ENCODE assay signal across 8 mouse cellular contexts in the genomic region with DNA sequence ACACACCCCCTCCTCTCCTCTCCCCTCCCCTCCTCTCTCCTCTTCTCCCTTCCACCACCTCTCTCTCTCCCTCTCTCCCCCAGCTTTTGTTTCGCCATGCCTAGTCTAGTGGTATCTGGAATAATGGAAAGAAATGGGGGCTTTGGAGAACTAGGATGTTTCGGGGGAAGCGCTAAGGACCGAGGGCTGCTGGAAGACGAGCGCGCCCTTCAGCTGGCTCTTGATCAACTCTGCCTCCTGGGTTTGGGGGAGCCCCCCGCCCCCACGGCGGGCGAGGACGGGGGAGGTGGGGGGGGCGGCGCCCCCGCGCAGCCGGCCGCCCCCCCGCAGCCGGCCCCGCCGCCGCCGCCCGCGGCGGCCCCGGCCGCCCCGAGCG. TPM values are rescaled to one million over a fixed set of nuclear protein-coding genes. Genes with fewer than 3 reads are reported as not detected.
DNase-seq lines count a peak whose midpoint lies in the region; ATAC-seq and TF ChIP-seq lines count a peak whose summit lies in the region.

A gene (plus strand): TSS at position 97 of the 376 bp plus-strand sequence.

- no peaks in the 10 kb centered on the region for H3K27me3 ChIP-seq in limb, embryonic 12.5 days
- no peaks in the 10 kb centered on the region for H3K27me3 ChIP-seq in stomach, postnatal 0 days (ENCODE audit: control insufficient read depth, insufficient read depth, low read length)

- H3K4me1 ChIP-seq in limb, embryonic 12.5 days (replicated peaks): peaks cover 60% of the 10 kb centered on the region
- H3K4me1 ChIP-seq in stomach, postnatal 0 days (replicated peaks; ENCODE audit: control insufficient read depth, insufficient read depth): peaks cover 13% of the 10 kb centered on the region; the same call in 1 of the 2 replicates

- intact Hi-C loops in gastrocnemius, adult 2 months (cut with DNase I): no loop called here
- intact Hi-C loops in gastrocnemius, postnatal 36 days (cut with DNase I): no loop called here

- peak within 1 kb of the TSS; percentile 91 for H3K4me3 ChIP-seq in gastrocnemius, adult 2 months
- H3K4me3 ChIP-seq in limb, embryonic 12.5 days (replicated peaks): peak within 1 kb of the TSS; percentile 75
- H3K4me3 ChIP-seq in stomach, postnatal 0 days (ENCODE audit: low read depth, low read length): peak within 1 kb of the TSS; percentile 77

- H3K9me3 ChIP-seq in limb, embryonic 12.5 days: no peaks in the 10 kb centered on the region
- H3K9me3 ChIP-seq in stomach, postnatal 0 days (ENCODE audit: control insufficient read depth, low read length): no peaks in the 10 kb centered on the region

- TF ChIP-seq EP300 in stomach, postnatal 0 days (optimal IDR thresholded peaks at IDR 0.05): no peak

- H3K36me3 ChIP-seq in limb, embryonic 12.5 days: peaks cover 31% of the 10 kb centered on the region
- no peaks in the 10 kb centered on the region for H3K36me3 ChIP-seq in stomach, postnatal 0 days (ENCODE audit: control insufficient read depth, insufficient read depth, low read length)

- peak within 1 kb of the TSS; percentile 97 for H3K9ac ChIP-seq in limb, embryonic 12.5 days (replicated peaks)
- H3K9ac ChIP-seq in stomach, postnatal 0 days (ENCODE audit: low read length): peak within 1 kb of the TSS; percentile 77

- no peak for DNase-seq in gastrocnemius, adult 2 months
- no peak for DNase-seq in gastrocnemius, postnatal 36 days
- no peak for DNase-seq in thymus, postnatal 0 days (ENCODE audit: low spot score)
- DNase-seq in thymus, postnatal 14 days: no peak
- DNase-seq in stomach, postnatal 0 days (ENCODE audit: low spot score): no peak
- no peak for DNase-seq in spleen, adult 18-20 months
- DNase-seq in cerebellum, adult 9-10 months: no peak

- 2% methylated on average over 29 of the region's 31 CpGs for WGBS in limb, embryonic 12.5 days
- WGBS in stomach, postnatal 0 days: 2% methylated on average over 22 of the region's 31 CpGs

- ATAC-seq in limb, embryonic 12.5 days (ENCODE audit: insufficient number of reproducible peaks, insufficient read depth, low FRiP score, low TSS enrichment, low read depth): no peak
- ATAC-seq in stomach, postnatal 0 days (ENCODE audit: low FRiP score, low TSS enrichment): no peak

- peak within 1 kb of the TSS; percentile 94 for H3K4me2 ChIP-seq in limb, embryonic 12.5 days
- peak within 1 kb of the TSS; percentile 92 for H3K4me2 ChIP-seq in stomach, postnatal 0 days (replicated peaks; ENCODE audit: low read depth)

- no peak for TF ChIP-seq CTCF in gastrocnemius, adult 2 months (IDR thresholded peaks at IDR 0.05)
- TF ChIP-seq CTCF in stomach, postnatal 0 days (IDR thresholded peaks at IDR 0.05; ENCODE audit: low read depth): no peak

- peak within 1 kb of the TSS; percentile 93 for H3K27ac ChIP-seq in gastrocnemius, adult 2 months
- H3K27ac ChIP-seq in limb, embryonic 12.5 days: peak within 1 kb of the TSS; percentile 99
- peak within 1 kb of the TSS; percentile 88 for H3K27ac ChIP-seq in stomach, postnatal 0 days (replicated peaks)

RNA-seq across cellular contexts. Expression of the gene that starts here (rescaled TPM):
- under 1 TPM; 0.15 to 0.20 TPM for total RNA-seq in gastrocnemius, adult 2 months (2021)
- under 1 TPM; 0.17 to 0.33 TPM for total RNA-seq in gastrocnemius, postnatal 36 days (2021)
- 8.1 and 10.3 TPM in 2 replicates for polyA plus RNA-seq in thymus, postnatal 0 days (2015; fragmentation: Nextera tagmentation; extraction: Ambion mirVana)
- 37.4 and 38.0 TPM in 2 replicates for polyA plus RNA-seq in limb, embryonic 12.5 days (2016; fragmentation: Nextera tagmentation; extraction: Ambion mirVana)
- 3.3 and 3.4 TPM in 2 replicates for polyA plus RNA-seq in stomach, postnatal 0 days (2015; fragmentation: Nextera tagmentation; extraction: Ambion mirVana)
